Mouse (Mus musculus): ENCODE measurements around the gene Rdh8. TPM values are rescaled to one million over a fixed set of nuclear protein-coding genes. Genes with fewer than 3 reads are reported as not detected.

Gene Rdh8
- total RNA-seq, 2 experiments from 2014 or later = not detected

GRCm38 (mm10) chr9:20875021-20875790, 56.9 kb downstream of the Rdh8 start:
- intact Hi-C loops (cut with DNase I) = no loop called here
- DNase-seq (ENCODE audit: low spot score in 2 of 2) = peak in 1 of 2 experiments; percentile 66

Other genes with a start within 250 kb of the Rdh8 start
- gene Zfp846, start 237.2 kb upstream of the Rdh8 start, total RNA-seq (2021) = 10 to 100 TPM; 18.3 to 24.4 TPM
- gene Ubl5, start 175.6 kb upstream of the Rdh8 start, total RNA-seq (2021) = 100 to 1,000 TPM; 346 to 360 TPM
- 10 to 100 TPM; 16.8 to 16.9 TPM for gene Fbxl12, start 173.7 kb upstream of the Rdh8 start, total RNA-seq (2021)
- gene Pin1, start 166.4 kb upstream of the Rdh8 start, total RNA-seq (2021) = 10 to 100 TPM; 46.0 to 46.7 TPM
- gene Olfm2, start 72.2 kb upstream of the Rdh8 start, total RNA-seq (2021) = 100 to 1,000 TPM; 205 to 210 TPM
- 1 to 10 TPM; 1.8 to 1.9 TPM for gene Col5a3, start 3.4 kb upstream of the Rdh8 start, total RNA-seq (2021)
- 10 to 100 TPM; 54.4 to 57.9 TPM for gene A230050P20Rik, start 50.1 kb downstream of the Rdh8 start, total RNA-seq (2021)
- gene Angptl6, start 61.2 kb downstream of the Rdh8 start, total RNA-seq (2021) = 10 to 100 TPM; 10.3 to 11.1 TPM
- 10 to 100 TPM; 22.8 to 25.7 TPM for gene Ppan, start 69.7 kb downstream of the Rdh8 start, total RNA-seq (2021)
- 100 to 1,000 TPM; 119 to 124 TPM for gene Eif3g, start 80.1 kb downstream of the Rdh8 start, total RNA-seq (2021)
- 10 to 100 TPM; 39.9 to 43.6 TPM for gene Dnmt1, start 141.4 kb downstream of the Rdh8 start, total RNA-seq (2021)
- gene S1pr2, start 158.3 kb downstream of the Rdh8 start, total RNA-seq (2021) = 1 to 10 TPM; 1.6 to 1.8 TPM
- 10 to 100 TPM; 58.7 to 62.9 TPM for gene Mrpl4, start 184.2 kb downstream of the Rdh8 start, total RNA-seq (2021)
- 1 to 10 TPM; 3.0 to 3.6 TPM for gene Icam1, start 197.5 kb downstream of the Rdh8 start, total RNA-seq (2021)
- under 1 TPM in 1 of 2 experiments, not detected in 1; 0.86 TPM for gene Icam4, start 210.9 kb downstream of the Rdh8 start, total RNA-seq (2021)
- gene Icam5, start 213.6 kb downstream of the Rdh8 start, total RNA-seq (2021) = 100 to 1,000 TPM; 294 to 307 TPM
- 1 to 10 TPM in 1 of 2 experiments, not detected in 1; 1.8 TPM for gene Zglp1, start 248.6 kb downstream of the Rdh8 start, total RNA-seq (2021)

Data from left cerebral cortex, postnatal 14 days (tissue).